Mouse (Mus musculus) intestine, embryonic 16.5 days (tissue): ENCODE data around the gene Gmeb1. TPM values are rescaled to one million over a fixed set of nuclear protein-coding genes. Genes with fewer than 3 reads are reported as not detected.
"Not testable (repeated sequence)": the region's sequence is repeated elsewhere in the genome, so short reads cannot be mapped to it uniquely, and the experiment has no call there.

Experiments used
- ATAC-seq: fragments of 200-750 bp; cut with Nextera tagmentation; 2 replicates; pipeline ENCODE4 v1.8.0; 2017; ENCODE audit warnings: moderate TSS enrichment, moderate library complexity
- H3K27ac ChIP-seq: fragments of 300-500 bp; sonication (generic); 2 replicates; pipeline ENCODE4 v1.5.1; 2014; ENCODE audit warnings: mild to moderate bottlenecking, low read length
- H3K27me3 ChIP-seq: fragments of 300-500 bp; sonication (generic); replicated peaks from 2 replicates; pipeline ENCODE4 v1.6.1; 2014; ENCODE audit warnings: low read length, control low read depth, mixed read lengths; ENCODE audit not compliant: control insufficient read depth, insufficient read depth
- H3K36me3 ChIP-seq: fragments of 300-500 bp; sonication (generic); 2 replicates; pipeline ENCODE4 v1.6.1; 2014; ENCODE audit warnings: low read length, control low read depth; ENCODE audit not compliant: control insufficient read depth, insufficient read depth
- H3K4me1 ChIP-seq: fragments of 300-500 bp; sonication (generic); 2 replicates; pipeline ENCODE4 v1.6.1; 2014; ENCODE audit warnings: low read length, control low read depth, mixed read lengths; ENCODE audit not compliant: control insufficient read depth, insufficient read depth
- H3K4me2 ChIP-seq: fragments of 300-500 bp; sonication (generic); 2 replicates; pipeline ENCODE4 v1.6.1; 2014; ENCODE audit warnings: low read depth, low read length, control low read depth
- H3K4me3 ChIP-seq: fragments of 300-500 bp; sonication (generic); 2 replicates; pipeline ENCODE4 v1.5.1; 2014; ENCODE audit warnings: mild to moderate bottlenecking, low read length
- H3K9ac ChIP-seq: fragments of 300-500 bp; sonication (generic); 2 replicates; pipeline ENCODE4 v1.6.1; 2014; ENCODE audit warnings: low read depth, low read length
- H3K9me3 ChIP-seq: fragments of 300-500 bp; sonication (generic); 2 replicates; pipeline ENCODE4 v1.6.1; 2016; ENCODE audit warnings: low read length, control low read depth; ENCODE audit not compliant: control insufficient read depth
- WGBS: fragments of 180-500 bp; shearing (Covaris S2); extraction: QIAGEN DNeasy Blood & Tissue Kit; methylation state at CpG from one replicate; pipeline ENCODE4 v1.1.7; 2014; 5-methylcytosine and 5-hydroxymethylcytosine counted together
- polyA plus RNA-seq: library from polyadenylated mRNA; unstranded; fragments of >200 nt; fragmentation: Nextera tagmentation; extraction: Ambion mirVana; gene quantifications from 2 replicates; pipeline ENCODE4 v1.2.1, GENCODE M21; 2015

Gmeb1 gene
- polyA plus RNA-seq, 1 experiment from 2014 or later: 30.2 TPM

- no peaks in the 10 kb centered on the region for H3K9me3 ChIP-seq
- peaks cover 15% of the 10 kb centered on the region; the same call in 1 of the 2 replicates for H3K36me3 ChIP-seq
- 86% methylated on average over 3 of the region's 3 CpGs for WGBS
- H3K27me3 ChIP-seq: no peaks in the 10 kb centered on the region
- no peak for ATAC-seq
- H3K4me1 ChIP-seq: no peaks in the 10 kb centered on the region
- no peak overlapping the region for H3K9ac ChIP-seq
- H3K4me3 ChIP-seq: no peak overlapping the region
- no peak overlapping the region for H3K27ac ChIP-seq
- H3K4me2 ChIP-seq: no peak overlapping the region
These were observed 20.2 kb downstream of the Gmeb1 start for GRCm38 (mm10) chr4:132241208-132241607.

DNA sequence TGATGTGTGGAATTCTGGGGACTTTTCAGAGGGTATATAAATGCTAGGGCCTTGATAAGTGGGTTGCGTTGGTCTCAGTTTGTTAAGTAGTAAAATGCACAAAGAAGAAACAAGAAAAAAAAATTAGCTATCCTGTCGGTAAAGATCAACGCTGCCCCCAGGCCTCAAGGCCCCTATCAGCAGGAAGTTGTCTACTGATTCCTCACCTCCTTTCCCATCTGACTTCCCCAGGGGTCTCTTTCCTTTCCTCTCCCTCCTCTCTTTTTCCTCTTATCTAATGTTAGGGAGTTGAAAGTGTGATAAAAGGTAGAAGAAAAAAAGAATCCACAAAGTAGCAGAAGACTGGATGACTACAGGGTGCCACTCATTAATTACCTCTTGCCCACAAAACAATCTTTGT is 21.0 kb downstream of the Gmeb1 start:
- no peak for ATAC-seq
- H3K9ac ChIP-seq: no peak overlapping the region
- peaks cover 13% of the 10 kb centered on the region; the same call in 1 of the 2 replicates for H3K36me3 ChIP-seq
- no peaks in the 10 kb centered on the region for H3K4me1 ChIP-seq
- H3K9me3 ChIP-seq: no peaks in the 10 kb centered on the region
- 84% methylated on average over 3 of the region's 3 CpGs for WGBS
- H3K27ac ChIP-seq: no peak overlapping the region
- no peaks in the 10 kb centered on the region for H3K27me3 ChIP-seq
- no peak overlapping the region for H3K4me2 ChIP-seq
- H3K4me3 ChIP-seq: no peak overlapping the region

DNA sequence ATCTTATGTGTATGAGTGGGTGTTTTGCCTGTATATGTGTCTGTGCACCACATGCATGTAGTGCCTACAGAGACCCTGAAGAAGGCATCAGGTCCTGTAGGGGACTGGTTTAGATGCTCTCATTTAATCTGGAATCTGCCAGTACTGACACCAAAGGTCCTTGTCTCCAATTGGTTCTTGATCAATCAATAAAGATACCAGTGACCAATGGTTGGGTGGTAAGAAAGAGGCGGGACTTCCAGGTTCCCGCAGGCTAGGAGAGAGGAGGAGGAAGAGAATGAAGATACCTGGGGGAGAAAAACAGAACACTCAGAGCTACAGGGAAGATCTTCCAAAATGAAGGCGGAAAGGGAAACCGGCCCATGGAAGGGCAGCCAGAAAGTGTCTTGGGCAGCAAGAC is 23.0 kb downstream of the Gmeb1 start:
- Histone ChIP-seq H3K4me3 (no peak overlapping the region), H3K36me3 (peaks cover 17% of the 10 kb centered on the region), H3K27ac (no peak overlapping the region), H3K9me3 (no peaks in the 10 kb centered on the region), H3K27me3 (no peaks in the 10 kb centered on the region), H3K4me1 (no peaks in the 10 kb centered on the region), H3K4me2 (no peak overlapping the region), H3K9ac (no peak overlapping the region)
- no peak for ATAC-seq
- WGBS: 92% methylated on average over 4 of the region's 4 CpGs

- Histone ChIP-seq H3K27me3 (no peaks in the 10 kb centered on the region), H3K4me2 (no peak overlapping the region), H3K9ac (no peak overlapping the region), H3K27ac (no peak overlapping the region), H3K4me1 (no peaks in the 10 kb centered on the region), H3K9me3 (no peaks in the 10 kb centered on the region), H3K4me3 (no peak overlapping the region), H3K36me3 (peaks cover 25% of the 10 kb centered on the region)
- no peak for ATAC-seq
- 92% methylated on average over 8 of the region's 8 CpGs for WGBS
These were observed 26.7 kb downstream of the Gmeb1 start for GRCm38 (mm10) chr4:132234710-132235109.

DNA sequence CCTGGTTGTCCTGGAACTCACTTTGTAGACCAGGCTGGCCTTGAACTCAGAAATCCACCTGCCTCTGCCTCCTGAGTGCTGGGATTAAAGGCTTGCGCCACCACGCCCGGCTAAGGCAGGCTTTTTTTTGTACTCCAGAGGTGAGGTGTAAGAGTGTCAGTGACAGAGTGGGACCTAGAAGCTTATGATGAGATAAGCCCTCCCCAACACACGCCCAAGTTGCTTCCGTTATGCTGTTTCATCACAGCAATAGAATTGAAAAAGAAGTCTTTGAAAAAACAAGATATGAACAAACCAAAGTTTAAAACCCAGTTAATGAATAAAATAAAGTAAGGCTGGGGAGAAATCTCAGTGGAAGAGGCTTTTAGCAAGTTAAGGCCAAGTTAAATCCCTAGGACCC is 31.0 kb downstream of the Gmeb1 start:
- H3K9ac ChIP-seq: no peak overlapping the region
- WGBS: 92% methylated on average over 5 of the region's 5 CpGs
- H3K9me3 ChIP-seq: no peaks in the 10 kb centered on the region
- no peak overlapping the region for H3K4me2 ChIP-seq
- no peaks in the 10 kb centered on the region for H3K27me3 ChIP-seq
- no peak overlapping the region for H3K4me3 ChIP-seq
- H3K4me1 ChIP-seq: no peaks in the 10 kb centered on the region
- H3K27ac ChIP-seq: no peak overlapping the region
- H3K36me3 ChIP-seq: peaks cover 45% of the 10 kb centered on the region
- no peak for ATAC-seq

GRCm38 (mm10) chr4:132222001-132222400 is 39.4 kb downstream of the Gmeb1 start:
- not testable (repeated sequence) for H3K4me3 ChIP-seq, H3K9me3 ChIP-seq, H3K4me2 ChIP-seq, H3K9ac ChIP-seq, H3K4me1 ChIP-seq, ATAC-seq, H3K27ac ChIP-seq, H3K27me3 ChIP-seq
- H3K36me3 ChIP-seq: peaks cover 13% of the 10 kb centered on the region
- 94% methylated on average over 5 of the region's 5 CpGs for WGBS

- peaks cover 12% of the 10 kb centered on the region; the same call in 1 of the 2 replicates for H3K4me1 ChIP-seq
- 76% methylated on average over 6 of the region's 6 CpGs for whole genome bisulfite sequencing
- ATAC-seq: 0 out of 2 replicates have a peak, but pooled peaks have one; percentile 24
- H3K27ac ChIP-seq, H3K4me3 ChIP-seq, H3K27me3 ChIP-seq, H3K9me3 ChIP-seq, H3K9ac ChIP-seq, H3K36me3 ChIP-seq, H3K4me2 ChIP-seq: not testable (repeated sequence)
These were observed 43.0 kb downstream of the Gmeb1 start for GRCm38 (mm10) chr4:132218439-132218838.

- H3K4me2 ChIP-seq: no peak overlapping the region
- H3K4me3 ChIP-seq: no peak overlapping the region
- H3K27ac ChIP-seq: no peak overlapping the region; the same call in 1 of the 2 replicates
- no peak for ATAC-seq
- H3K9ac ChIP-seq: no peak overlapping the region
- H3K4me1 ChIP-seq: peaks cover 13% of the 10 kb centered on the region; the same call in 1 of the 2 replicates
- 75% methylated on average over 2 of the region's 2 CpGs for WGBS
- no peaks in the 10 kb centered on the region for H3K36me3 ChIP-seq
- H3K27me3 ChIP-seq: no peaks in the 10 kb centered on the region
- no peaks in the 10 kb centered on the region for H3K9me3 ChIP-seq
These were observed 43.6 kb downstream of the Gmeb1 start for GRCm38 (mm10) chr4:132217781-132218180.

GRCm38 (mm10) chr4:132216602-132217001 is 44.8 kb downstream of the Gmeb1 start:
- Histone ChIP-seq H3K27me3 (no peaks in the 10 kb centered on the region), H3K27ac (no peak overlapping the region), H3K36me3 (no peaks in the 10 kb centered on the region), H3K9me3 (no peaks in the 10 kb centered on the region), H3K9ac (no peak overlapping the region), H3K4me2 (no peak overlapping the region), H3K4me3 (no peak overlapping the region), H3K4me1 (peaks cover 18% of the 10 kb centered on the region; the same call in 1 of the 2 replicates)
- WGBS: 61% methylated on average over 1 of the region's 1 CpGs
- no peak for ATAC-seq

- WGBS: 43% methylated on average over 4 of the region's 4 CpGs
- Histone ChIP-seq H3K4me3 (no peak overlapping the region), H3K36me3 (no peaks in the 10 kb centered on the region; the same call in 1 of the 2 replicates), H3K4me2 (no peak overlapping the region), H3K27ac (peak overlapping the region; percentile 74), H3K4me1 (peaks cover 27% of the 10 kb centered on the region), H3K9me3 (no peaks in the 10 kb centered on the region), H3K27me3 (no peaks in the 10 kb centered on the region), H3K9ac (no peak overlapping the region)
- peak; percentile 76 for ATAC-seq
These were observed 46.6 kb downstream of the Gmeb1 start for GRCm38 (mm10) chr4:132214847-132215246.
